Mouse (Mus musculus) intestine, embryonic 15.5 days (tissue): ENCODE results near the gene Gaa. TPM values are rescaled to one million over a fixed set of nuclear protein-coding genes. Genes with fewer than 3 reads are reported as not detected.

ENCODE experiments used
- ATAC-seq: fragments of 200-750 bp; cut with Nextera tagmentation; 2 replicates; pipeline ENCODE4 v1.8.0; 2017; ENCODE audit warnings: moderate TSS enrichment, moderate library complexity
- H3K27ac ChIP-seq: fragments of 300-500 bp; sonication (generic); 2 replicates; pipeline ENCODE4 v1.5.1; 2015; ENCODE audit warnings: mild to moderate bottlenecking, inconsistent platforms
- H3K27me3 ChIP-seq: fragments of 300-500 bp; sonication (generic); replicated peaks from 2 replicates; pipeline ENCODE4 v1.6.1; 2015; ENCODE audit warnings: inconsistent platforms
- H3K36me3 ChIP-seq: fragments of 300-500 bp; sonication (generic); 2 replicates; pipeline ENCODE4 v1.6.1; 2015; ENCODE audit warnings: inconsistent platforms
- H3K4me1 ChIP-seq: fragments of 300-500 bp; sonication (generic); replicated peaks from 2 replicates; pipeline ENCODE4 v1.6.1; 2015; ENCODE audit warnings: inconsistent platforms
- H3K4me2 ChIP-seq: fragments of 300-500 bp; sonication (generic); replicated peaks from 2 replicates; pipeline ENCODE4 v1.6.1; 2015; ENCODE audit warnings: mild to moderate bottlenecking, inconsistent platforms
- H3K4me3 ChIP-seq: fragments of 300-500 bp; sonication (generic); replicated peaks from 2 replicates; pipeline ENCODE4 v1.5.1; 2015; ENCODE audit warnings: inconsistent platforms
- H3K9ac ChIP-seq: fragments of 300-500 bp; sonication (generic); 2 replicates; pipeline ENCODE4 v1.6.1; 2015; ENCODE audit warnings: inconsistent platforms
- H3K9me3 ChIP-seq: fragments of 300-500 bp; sonication (generic); 2 replicates; pipeline ENCODE4 v1.6.1; 2016; ENCODE audit warnings: inconsistent platforms
- WGBS: fragments of 180-500 bp; shearing (Covaris S2); methylation state at CpG from one replicate; pipeline ENCODE4 v1.1.7; 2015; 5-methylcytosine and 5-hydroxymethylcytosine counted together
- polyA plus RNA-seq: library from polyadenylated mRNA; unstranded; fragments of >200 nt; fragmentation: Nextera tagmentation; extraction: Ambion mirVana; gene quantifications from 2 replicates; pipeline ENCODE4 v1.2.1, GENCODE M21; 2015

Gene Gaa
- polyA plus RNA-seq, 1 experiment from 2014 or later = 66.3 TPM

DNA sequence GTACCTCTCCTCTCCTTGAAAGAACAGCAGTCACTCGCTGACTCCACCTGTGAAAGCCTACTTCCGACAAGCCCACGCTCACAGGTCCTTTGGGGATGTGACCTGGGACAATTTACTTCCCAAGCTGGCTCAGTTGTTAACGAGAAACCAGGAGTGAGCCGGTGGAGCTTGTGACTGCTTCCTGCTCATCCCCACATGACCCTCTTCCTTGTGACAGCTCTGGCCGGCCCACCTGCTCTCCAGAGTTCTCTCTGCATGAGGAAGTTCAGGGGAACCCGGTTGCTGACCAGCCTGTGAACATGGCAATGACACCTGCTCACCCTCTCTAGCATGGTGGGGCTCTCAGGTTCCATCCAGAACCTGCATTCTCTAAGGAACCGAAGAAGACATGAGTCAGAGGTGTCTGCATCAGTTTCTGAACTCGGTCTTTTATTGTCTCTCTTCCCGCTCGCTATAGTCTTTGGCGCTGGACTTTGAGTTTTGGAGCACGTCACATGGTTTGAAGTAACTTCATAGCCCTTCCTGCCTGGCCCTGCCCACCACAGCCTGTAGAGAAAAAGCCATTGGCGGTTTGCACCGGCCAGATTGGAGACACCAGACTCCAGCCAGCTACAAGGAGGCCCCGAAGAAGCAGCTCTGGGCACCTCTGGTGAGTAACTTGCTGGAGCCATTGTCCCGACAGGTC, 46.7 kb downstream of the Gaa start:
- H3K9me3 ChIP-seq = no peaks in the 10 kb centered on the region
- peak overlapping the region; percentile 27 for H3K4me3 ChIP-seq
- no peaks in the 10 kb centered on the region for H3K27me3 ChIP-seq
- 56% methylated on average over 17 of the region's 17 CpGs for WGBS
- H3K9ac ChIP-seq = peak overlapping the region; percentile 24; the same call in 1 of the 2 replicates
- H3K4me2 ChIP-seq = peak overlapping the region; percentile 44
- peak overlapping the region; percentile 87 for H3K27ac ChIP-seq
- peak; percentile 95 for ATAC-seq
- 0 out of 2 replicates have a peak, but pooled peaks cover 4% of the 10 kb centered on the region for H3K4me1 ChIP-seq
- no peaks in the 10 kb centered on the region for H3K36me3 ChIP-seq

- H3K9me3 ChIP-seq = no peaks in the 10 kb centered on the region
- H3K9ac ChIP-seq = no peak overlapping the region
- 68% methylated on average over 4 of the region's 4 CpGs for WGBS
- no peak overlapping the region for H3K27ac ChIP-seq
- H3K27me3 ChIP-seq = no peaks in the 10 kb centered on the region
- no peak overlapping the region for H3K4me2 ChIP-seq
- no peaks in the 10 kb centered on the region for H3K36me3 ChIP-seq
- no peaks in the 10 kb centered on the region for H3K4me1 ChIP-seq
- no peak for ATAC-seq
- no peak overlapping the region for H3K4me3 ChIP-seq
These were observed 49.0 kb downstream of the Gaa start for GRCm38 (mm10) chr11:119316720-119317119.

DNA sequence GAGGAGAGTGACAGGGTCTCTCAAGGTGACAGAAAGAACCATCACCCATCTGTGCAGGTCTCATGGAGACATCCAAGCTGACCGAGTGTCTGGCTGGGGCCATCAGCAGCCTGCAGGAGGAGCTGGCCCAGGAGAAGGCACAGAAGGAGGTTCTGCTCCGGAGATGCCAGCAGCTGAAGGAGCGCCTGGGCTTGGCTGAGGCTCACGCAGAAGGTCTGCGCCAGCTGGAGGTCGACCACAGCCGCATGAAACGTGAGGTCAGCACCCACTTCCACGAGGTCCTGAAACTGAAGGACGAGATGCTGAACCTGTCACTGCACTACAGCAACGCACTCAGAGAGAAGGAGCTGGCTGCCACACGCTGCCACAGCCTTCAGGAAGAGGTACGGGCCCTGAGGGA, 54.8 kb downstream of the Gaa start:
- Histone ChIP-seq H3K27me3 (no peaks in the 10 kb centered on the region), H3K4me3 (no peak overlapping the region), H3K4me2 (no peak overlapping the region), H3K36me3 (0 out of 2 replicates have a peak, but pooled peaks cover 3% of the 10 kb centered on the region), H3K27ac (no peak overlapping the region), H3K4me1 (no peaks in the 10 kb centered on the region), H3K9ac (no peak overlapping the region), H3K9me3 (no peaks in the 10 kb centered on the region)
- WGBS = 71% methylated on average over 13 of the region's 13 CpGs
- no peak for ATAC-seq

GRCm38 (mm10) chr11:119325068-119325467, 57.4 kb downstream of the Gaa start:
- Histone ChIP-seq H3K4me3 (no peak overlapping the region), H3K36me3 (0 out of 2 replicates have a peak, but pooled peaks cover 3% of the 10 kb centered on the region), H3K9me3 (no peaks in the 10 kb centered on the region), H3K9ac (no peak overlapping the region), H3K4me1 (no peaks in the 10 kb centered on the region), H3K4me2 (no peak overlapping the region), H3K27ac (no peak overlapping the region), H3K27me3 (no peaks in the 10 kb centered on the region)
- 81% methylated on average over 1 of the region's 1 CpGs for WGBS
- no peak for ATAC-seq

GRCm38 (mm10) chr11:119330592-119330991, 62.9 kb downstream of the Gaa start:
- WGBS = 62% methylated on average over 4 of the region's 4 CpGs
- ATAC-seq = no peak

GRCm38 (mm10) chr11:119331970-119332369, 64.3 kb downstream of the Gaa start:
- ATAC-seq = no peak
- Histone ChIP-seq H3K4me2 (no peak overlapping the region), H3K27ac (no peak overlapping the region), H3K4me3 (no peak overlapping the region), H3K9ac (no peak overlapping the region), H3K36me3 (no peaks in the 10 kb centered on the region), H3K9me3 (no peaks in the 10 kb centered on the region), H3K27me3 (no peaks in the 10 kb centered on the region), H3K4me1 (no peaks in the 10 kb centered on the region)
- WGBS = 40% methylated on average over 3 of the region's 3 CpGs

More at GRCm38 (mm10) chr11:119330592-119330991, 62.9 kb downstream of the Gaa start:
- no peaks in the 10 kb centered on the region for H3K27me3 ChIP-seq
- H3K4me1 ChIP-seq = no peaks in the 10 kb centered on the region
- H3K4me2 ChIP-seq = no peak overlapping the region
- no peak overlapping the region for H3K4me3 ChIP-seq
- no peaks in the 10 kb centered on the region for H3K36me3 ChIP-seq
- no peak overlapping the region for H3K27ac ChIP-seq
- H3K9me3 ChIP-seq = no peaks in the 10 kb centered on the region
- H3K9ac ChIP-seq = no peak overlapping the region

Other genes with a start within 250 kb of the Gaa start
- 24.8 and 27.0 TPM in 2 replicates for gene Cbx2, start 244.9 kb upstream of the Gaa start, polyA plus RNA-seq
- gene Cbx8, start 226.9 kb upstream of the Gaa start, polyA plus RNA-seq = 7.4 and 7.9 TPM in 2 replicates
- 10.7 and 11.2 TPM in 2 replicates for gene Cbx4, start 181.7 kb upstream of the Gaa start, polyA plus RNA-seq
- 13.9 and 15.3 TPM in 2 replicates for gene Tbc1d16, start 39.4 kb upstream of the Gaa start, polyA plus RNA-seq
- 2.5 and 2.6 TPM in 2 replicates for gene Ccdc40, start 39.3 kb upstream of the Gaa start, polyA plus RNA-seq
- gene Eif4a3, start 32.2 kb downstream of the Gaa start, polyA plus RNA-seq = 335 and 348 TPM in 2 replicates
- gene Card14, start 39.9 kb downstream of the Gaa start, polyA plus RNA-seq = 5.1 and 5.6 TPM in 2 replicates
- 7.5 and 10.5 TPM in 2 replicates for gene Sgsh, start 87.6 kb downstream of the Gaa start, polyA plus RNA-seq
- gene Slc26a11, start 87.7 kb downstream of the Gaa start, polyA plus RNA-seq = 7.2 and 9.9 TPM in 2 replicates
- gene Rnf213, start 125.2 kb downstream of the Gaa start, polyA plus RNA-seq = 8.3 and 9.2 TPM in 2 replicates
- gene Endov, start 223.5 kb downstream of the Gaa start, polyA plus RNA-seq = 15.5 and 15.6 TPM in 2 replicates